Mouse (Mus musculus) kidney, adult 2 months (tissue): Measurements from ENCODE around the gene Ddo.

Source experiments
- CTCF ChIP-seq: fragments of 200-500 bp; conservative IDR thresholded peaks from 2 replicates; pipeline ENCODE4 v1.5.1; 2011; ENCODE audit warnings: low read depth, mild to moderate bottlenecking, control low read depth, low read length, moderate library complexity, mixed read lengths; ENCODE audit not compliant: insufficient read depth, insufficient read length
- POLR2A ChIP-seq: fragments of 200-500 bp; IDR thresholded peaks from one replicate; pipeline ENCODE4 v1.6.1; 2011; ENCODE audit warnings: low read depth, low read length, control low read depth

- TF ChIP-seq POLR2A (no peak), CTCF (no peak)
Measured at GRCm38 (mm10) chr10:40720883-40721282, 91.1 kb downstream of the Ddo start.
